Mouse (Mus musculus) neural tube, embryonic 11.5 days (tissue): Measurements from ENCODE around the gene Eif4h. TPM values are rescaled to one million over a fixed set of nuclear protein-coding genes. Genes with fewer than 3 reads are reported as not detected.
A peak's percentile ranks its signal among the peaks of the same experiment; 100 is the strongest.

Experiments used
- ATAC-seq: fragments of 200-750 bp; cut with Nextera tagmentation; 2 replicates; pipeline ENCODE4 v1.8.0; 2017; ENCODE audit warnings: moderate number of reproducible peaks, mild to moderate bottlenecking, moderate TSS enrichment, moderate library complexity; ENCODE audit not compliant: insufficient read depth, low FRiP score, low TSS enrichment
- DNase-seq: peaks from one replicate; pipeline ENCODE4 v3.0.0-alpha.2; 2015; ENCODE audit warnings: low spot score
- H3K27ac ChIP-seq: fragments of 300-500 bp; sonication (generic); 2 replicates; pipeline ENCODE4 v1.5.1; 2014; ENCODE audit warnings: low read depth, mild to moderate bottlenecking, low read length
- H3K27me3 ChIP-seq: fragments of 300-500 bp; sonication (generic); 2 replicates; pipeline ENCODE4 v1.6.1; 2014; ENCODE audit warnings: mild to moderate bottlenecking, low read length, mixed read lengths; ENCODE audit not compliant: control insufficient read depth, insufficient read depth
- H3K36me3 ChIP-seq: fragments of 300-500 bp; sonication (generic); 2 replicates; pipeline ENCODE4 v1.6.1; 2014; ENCODE audit warnings: mild to moderate bottlenecking, low read length, moderate library complexity, mixed read lengths; ENCODE audit not compliant: control insufficient read depth, insufficient read depth
- H3K4me1 ChIP-seq: fragments of 300-500 bp; sonication (generic); 2 replicates; pipeline ENCODE4 v1.6.1; 2014; ENCODE audit warnings: low read length, mixed read lengths; ENCODE audit not compliant: control insufficient read depth, insufficient read depth
- H3K4me2 ChIP-seq: fragments of 300-500 bp; sonication (generic); 2 replicates; pipeline ENCODE4 v1.6.1; 2014; ENCODE audit warnings: low read depth, mild to moderate bottlenecking, moderate library complexity
- H3K4me3 ChIP-seq: fragments of 300-500 bp; sonication (generic); 2 replicates; pipeline ENCODE4 v1.5.1; 2014; ENCODE audit warnings: low read depth, low read length
- H3K9ac ChIP-seq: fragments of 300-500 bp; sonication (generic); 2 replicates; pipeline ENCODE4 v1.6.1; 2014; ENCODE audit warnings: mild to moderate bottlenecking, low read length
- H3K9me3 ChIP-seq: fragments of 300-500 bp; sonication (generic); 2 replicates; pipeline ENCODE4 v1.6.1; 2016; ENCODE audit warnings: low read length; ENCODE audit not compliant: control insufficient read depth
- WGBS: fragments of 180-500 bp; shearing (Covaris S2); extraction: QIAGEN DNeasy Blood & Tissue Kit; methylation state at CpG from one replicate; pipeline ENCODE4 v1.1.7; 2014; 5-methylcytosine and 5-hydroxymethylcytosine counted together
- polyA plus RNA-seq: library from polyadenylated mRNA; unstranded; fragments of >200 nt; fragmentation: Nextera tagmentation; extraction: Ambion mirVana; gene quantifications from 2 replicates; pipeline ENCODE4 v1.2.1, GENCODE M21; 2014

Eif4h gene
- polyA plus RNA-seq, 1 experiment from 2014 or later, result 457 TPM

- 70% methylated on average over 8 of the region's 8 CpGs for WGBS
- no peak overlapping the region for H3K4me3 ChIP-seq
- no peak for DNase-seq
- H3K9me3 ChIP-seq, result no peaks in the 10 kb centered on the region
- no peak overlapping the region; the same call in none of the 2 replicates for H3K9ac ChIP-seq
- no peak overlapping the region for H3K4me2 ChIP-seq
- peaks cover 16% of the 10 kb centered on the region for H3K4me1 ChIP-seq
- ATAC-seq, result no peak
- H3K27me3 ChIP-seq, result no peaks in the 10 kb centered on the region
- H3K36me3 ChIP-seq, result no peaks in the 10 kb centered on the region; the same call in 1 of the 2 replicates
- H3K27ac ChIP-seq, result 0 out of 2 replicates have a peak overlapping the region, but pooled peaks have one; percentile 23
These were observed 39.7 kb upstream of the Eif4h start for GRCm38 (mm10) chr5:134678827-134679546.

GRCm38 (mm10) chr5:134678031-134678430 is 38.7 kb upstream of the Eif4h start:
- 84% methylated on average over 3 of the region's 3 CpGs for WGBS
- H3K4me1 ChIP-seq, result peaks cover 16% of the 10 kb centered on the region
- DNase-seq (no peak), ATAC-seq (no peak)
- H3K36me3 ChIP-seq, result no peaks in the 10 kb centered on the region; the same call in none of the 2 replicates
- no peak overlapping the region; the same call in 1 of the 2 replicates for H3K9ac ChIP-seq
- H3K27ac ChIP-seq, result no peak overlapping the region
- no peaks in the 10 kb centered on the region for H3K27me3 ChIP-seq
- H3K4me3 ChIP-seq, result no peak overlapping the region
- no peak overlapping the region for H3K4me2 ChIP-seq
- no peaks in the 10 kb centered on the region for H3K9me3 ChIP-seq

DNA sequence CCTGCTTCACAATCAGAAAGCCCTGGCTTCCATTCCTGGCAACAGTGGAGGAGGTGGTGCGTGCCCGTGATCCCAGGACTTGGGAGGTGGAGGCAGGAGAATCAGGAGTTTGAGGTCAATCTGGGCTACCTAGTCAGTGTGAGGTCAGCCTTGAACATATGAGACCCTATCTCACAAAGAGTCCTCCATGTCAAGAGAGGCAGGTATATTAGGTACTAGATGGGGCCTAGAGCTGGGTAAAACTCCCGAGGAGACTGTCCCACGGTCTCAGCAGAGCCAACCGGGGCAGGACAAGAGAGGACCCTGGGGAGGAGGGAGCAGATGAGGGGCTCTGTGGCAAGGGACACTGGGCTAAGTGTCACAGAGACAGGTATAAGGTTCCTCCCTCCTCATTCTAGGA is 38.2 kb upstream of the Eif4h start:
- Histone ChIP-seq H3K36me3 (no peaks in the 10 kb centered on the region; the same call in none of the 2 replicates), H3K4me2 (no peak overlapping the region), H3K9ac (no peak overlapping the region), H3K27me3 (no peaks in the 10 kb centered on the region), H3K4me1 (peaks cover 16% of the 10 kb centered on the region), H3K27ac (no peak overlapping the region), H3K9me3 (no peaks in the 10 kb centered on the region), H3K4me3 (no peak overlapping the region)
- 90% methylated on average over 5 of the region's 5 CpGs for WGBS
- ATAC-seq (no peak), DNase-seq (no peak)

GRCm38 (mm10) chr5:134675956-134676759 is 36.9 kb upstream of the Eif4h start:
- H3K4me3 ChIP-seq, result peak overlapping the region; percentile 28
- ATAC-seq (peak; percentile 92), DNase-seq (peak; percentile 84)
- peak overlapping the region; percentile 53 for H3K4me2 ChIP-seq
- H3K9me3 ChIP-seq, result no peaks in the 10 kb centered on the region
- H3K27ac ChIP-seq, result peak overlapping the region; percentile 80
- 2% methylated on average over 14 of the region's 14 CpGs for WGBS
- H3K4me1 ChIP-seq, result peaks cover 21% of the 10 kb centered on the region
- no peaks in the 10 kb centered on the region for H3K27me3 ChIP-seq
- peak overlapping the region; percentile 63 for H3K9ac ChIP-seq
- no peaks in the 10 kb centered on the region; the same call in none of the 2 replicates for H3K36me3 ChIP-seq

GRCm38 (mm10) chr5:134674977-134675376 is 35.7 kb upstream of the Eif4h start:
- Histone ChIP-seq H3K9me3 (no peaks in the 10 kb centered on the region), H3K4me1 (peaks cover 21% of the 10 kb centered on the region), H3K4me2 (no peak overlapping the region), H3K27ac (peak overlapping the region; percentile 80; the same call in 1 of the 2 replicates), H3K27me3 (no peaks in the 10 kb centered on the region), H3K36me3 (no peaks in the 10 kb centered on the region; the same call in none of the 2 replicates), H3K9ac (no peak overlapping the region; the same call in 1 of the 2 replicates), H3K4me3 (no peak overlapping the region)
- 73% methylated on average over 5 of the region's 5 CpGs for WGBS
- no peak for ATAC-seq
- DNase-seq, result no peak

DNA sequence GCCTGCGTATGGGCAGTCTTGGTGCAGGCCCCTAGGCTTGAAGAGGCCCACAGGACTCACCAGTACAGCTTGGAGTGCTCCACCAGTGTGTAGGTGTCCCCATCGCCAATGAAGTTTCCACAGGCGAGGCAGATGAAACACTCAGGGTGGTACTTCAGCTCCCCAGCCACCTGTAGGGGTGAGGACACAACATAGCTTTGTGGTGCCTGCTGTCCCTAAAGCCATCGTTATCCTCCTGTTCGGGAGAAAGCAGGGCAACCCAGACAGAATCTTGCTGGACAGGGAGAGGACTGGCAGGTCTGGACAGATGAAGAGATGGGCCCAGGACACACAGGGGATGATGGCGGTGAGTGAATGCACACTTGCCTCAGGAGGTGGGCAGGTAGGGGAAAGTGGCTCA is 33.3 kb upstream of the Eif4h start:
- H3K36me3 ChIP-seq, result peaks cover 4% of the 10 kb centered on the region; the same call in 1 of the 2 replicates
- no peak overlapping the region for H3K27ac ChIP-seq
- no peak for DNase-seq
- no peak for ATAC-seq
- peaks cover 19% of the 10 kb centered on the region for H3K4me1 ChIP-seq
- 87% methylated on average over 6 of the region's 6 CpGs for WGBS
- no peaks in the 10 kb centered on the region for H3K9me3 ChIP-seq
- no peaks in the 10 kb centered on the region for H3K27me3 ChIP-seq
- no peak overlapping the region for H3K4me3 ChIP-seq
- no peak overlapping the region for H3K9ac ChIP-seq
- H3K4me2 ChIP-seq, result no peak overlapping the region

GRCm38 (mm10) chr5:134672198-134672516 is 32.9 kb upstream of the Eif4h start:
- H3K4me3 ChIP-seq, result no peak overlapping the region
- peaks cover 19% of the 10 kb centered on the region for H3K4me1 ChIP-seq
- no peaks in the 10 kb centered on the region for H3K27me3 ChIP-seq
- no peaks in the 10 kb centered on the region for H3K9me3 ChIP-seq
- ATAC-seq, result no peak
- WGBS, result 92% methylated on average over 1 of the region's 1 CpGs
- H3K9ac ChIP-seq, result no peak overlapping the region
- peak overlapping the region; percentile 79 for H3K27ac ChIP-seq
- no peak for DNase-seq
- H3K36me3 ChIP-seq, result peaks cover 4% of the 10 kb centered on the region; the same call in 1 of the 2 replicates
- H3K4me2 ChIP-seq, result no peak overlapping the region

GRCm38 (mm10) chr5:134671335-134672197 is 32.3 kb upstream of the Eif4h start:
- 0 out of 2 replicates have a peak, but pooled peaks have one; percentile 26 for ATAC-seq
- H3K36me3 ChIP-seq, result peaks cover 4% of the 10 kb centered on the region; the same call in 1 of the 2 replicates
- 61% methylated on average over 17 of the region's 17 CpGs for WGBS

More at GRCm38 (mm10) chr5:134671335-134672197, 32.3 kb upstream of the Eif4h start:
- H3K9me3 ChIP-seq, result no peaks in the 10 kb centered on the region
- H3K4me1 ChIP-seq, result peaks cover 17% of the 10 kb centered on the region
- H3K4me3 ChIP-seq, result no peak overlapping the region
- DNase-seq, result peak; percentile 53
- H3K9ac ChIP-seq, result no peak overlapping the region
- H3K27ac ChIP-seq, result peak overlapping the region; percentile 79
- H3K27me3 ChIP-seq, result no peaks in the 10 kb centered on the region
- no peak overlapping the region for H3K4me2 ChIP-seq
